Mouse (Mus musculus): ENCODE measurements around the gene Cactin. TPM values are rescaled to one million over a fixed set of nuclear protein-coding genes. Genes with fewer than 3 reads are reported as not detected.
A peak's percentile ranks its signal among the peaks of the same experiment; 100 is the strongest.

Gene Cactin
- polyA plus RNA-seq, 1 experiment from 2014 or later = 12.4 TPM

DNA sequence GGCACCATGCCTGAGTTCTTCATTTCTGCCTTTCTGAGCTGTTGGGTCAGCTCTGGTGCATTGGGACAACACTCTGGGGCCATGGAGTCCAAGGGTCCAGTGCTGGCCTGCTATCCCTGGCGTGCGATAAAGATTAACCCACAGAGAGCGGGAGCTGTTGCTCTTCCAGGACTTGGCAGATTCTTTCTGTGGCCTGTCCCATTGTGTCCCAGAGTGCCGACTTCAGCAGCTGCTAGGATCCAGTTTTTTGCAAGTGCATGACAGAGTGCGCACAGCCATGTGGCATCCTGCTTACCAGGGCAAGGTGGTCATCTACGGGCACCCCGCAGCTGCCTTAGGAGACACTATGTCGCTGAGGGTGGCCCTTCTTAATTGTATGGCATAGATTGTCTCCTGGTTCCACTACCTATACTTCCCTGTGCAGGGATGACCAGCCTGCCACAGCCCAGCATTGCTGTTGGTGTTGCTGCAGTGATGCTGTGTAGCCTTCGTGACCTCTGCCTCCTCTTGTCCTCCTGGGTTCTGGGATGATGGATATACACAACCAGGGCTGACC lies 20.5 kb upstream of the Cactin start:
- peak; percentile 75 for ATAC-seq
- no peaks in the 10 kb centered on the region; the same call in 1 of the 2 replicates for H3K36me3 ChIP-seq (replicated peaks; ENCODE audit: insufficient read depth, low read length)
- H3K9ac ChIP-seq (replicated peaks) = no peak overlapping the region
- H3K27me3 ChIP-seq (ENCODE audit: insufficient read depth, low read length) = no peaks in the 10 kb centered on the region
- peaks cover 89% of the 10 kb centered on the region for H3K4me1 ChIP-seq (ENCODE audit: insufficient read depth)
- DNase-seq = peak; percentile 55
- peak overlapping the region; percentile 95 for H3K27ac ChIP-seq (ENCODE audit: low read depth)
- no peak overlapping the region for H3K4me3 ChIP-seq (ENCODE audit: low read depth, low read length)
- peak overlapping the region; percentile 33; the same call in 1 of the 2 replicates for H3K4me2 ChIP-seq (ENCODE audit: low read depth, low read length)
- 58% methylated on average over 9 of the region's 9 CpGs for WGBS (ENCODE audit: insufficient replicate concordance)
- H3K9me3 ChIP-seq (ENCODE audit: low read length) = no peaks in the 10 kb centered on the region
- TF ChIP-seq CTCF (IDR thresholded peaks at IDR 0.05; ENCODE audit: low read depth) (no peak), EP300 (IDR thresholded peaks at IDR 0.05; ENCODE audit: low read depth) (no peak)

DNA sequence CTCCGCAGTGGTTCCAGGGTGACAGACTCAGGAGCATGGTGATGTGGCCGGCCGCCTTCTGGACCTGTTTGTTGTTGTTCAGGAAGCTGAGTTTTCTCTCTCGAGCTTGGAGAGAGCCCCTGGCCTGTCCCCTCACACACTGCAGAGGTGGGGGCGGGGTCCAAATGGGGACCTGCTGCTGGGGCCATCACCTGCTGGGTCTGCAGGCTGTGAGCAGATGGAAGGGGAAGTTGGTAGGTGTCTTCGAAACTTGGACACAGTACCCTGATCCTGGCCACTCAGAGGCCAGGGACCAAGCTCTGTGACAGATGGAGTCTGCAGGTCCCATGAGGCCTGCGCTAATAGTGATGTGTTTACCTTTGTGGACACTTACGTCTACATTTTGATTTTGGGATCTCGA lies 19.6 kb upstream of the Cactin start:
- WGBS (ENCODE audit: insufficient replicate concordance) = 60% methylated on average over 9 of the region's 9 CpGs
- no peak for TF ChIP-seq EP300 (IDR thresholded peaks at IDR 0.05; ENCODE audit: low read depth)
- TF ChIP-seq CTCF (IDR thresholded peaks at IDR 0.05; ENCODE audit: low read depth) = no peak
- no peak for ATAC-seq
- no peaks in the 10 kb centered on the region for H3K9me3 ChIP-seq (ENCODE audit: low read length)
- no peak overlapping the region for H3K4me3 ChIP-seq (ENCODE audit: low read depth, low read length)
- H3K4me2 ChIP-seq (ENCODE audit: low read depth, low read length) = no peak overlapping the region
- H3K4me1 ChIP-seq (ENCODE audit: insufficient read depth) = peaks cover 80% of the 10 kb centered on the region
- H3K27ac ChIP-seq (ENCODE audit: low read depth) = no peak overlapping the region
- H3K27me3 ChIP-seq (ENCODE audit: insufficient read depth, low read length) = no peaks in the 10 kb centered on the region
- DNase-seq = no peak
- no peak overlapping the region for H3K9ac ChIP-seq (replicated peaks)
- H3K36me3 ChIP-seq (replicated peaks; ENCODE audit: insufficient read depth, low read length) = peaks cover 3% of the 10 kb centered on the region

GRCm38 (mm10) chr10:81302288-81302687 lies 18.6 kb upstream of the Cactin start:
- Histone ChIP-seq H3K4me1 (ENCODE audit: insufficient read depth) (peaks cover 73% of the 10 kb centered on the region), H3K36me3 (replicated peaks; ENCODE audit: insufficient read depth, low read length) (peaks cover 13% of the 10 kb centered on the region), H3K4me3 (ENCODE audit: low read depth, low read length) (no peak overlapping the region), H3K27me3 (ENCODE audit: insufficient read depth, low read length) (no peaks in the 10 kb centered on the region), H3K4me2 (ENCODE audit: low read depth, low read length) (peak overlapping the region; percentile 18), H3K27ac (ENCODE audit: low read depth) (0 out of 2 replicates have a peak overlapping the region, but pooled peaks have one; percentile 24), H3K9me3 (ENCODE audit: low read length) (no peaks in the 10 kb centered on the region), H3K9ac (replicated peaks) (peak overlapping the region; percentile 16)
- TF ChIP-seq EP300 (IDR thresholded peaks at IDR 0.05; ENCODE audit: low read depth) (no peak), CTCF (IDR thresholded peaks at IDR 0.05; ENCODE audit: low read depth) (no peak)
- 74% methylated on average over 4 of the region's 4 CpGs for WGBS (ENCODE audit: insufficient replicate concordance)
- ATAC-seq (no peak), DNase-seq (no peak)

- no peak for DNase-seq
- Histone ChIP-seq H3K4me3 (ENCODE audit: low read depth, low read length) (0 out of 2 replicates have a peak overlapping the region, but pooled peaks have one; percentile 4), H3K4me1 (ENCODE audit: insufficient read depth) (peaks cover 68% of the 10 kb centered on the region), H3K4me2 (ENCODE audit: low read depth, low read length) (peak overlapping the region; percentile 18), H3K9me3 (ENCODE audit: low read length) (no peaks in the 10 kb centered on the region), H3K36me3 (replicated peaks; ENCODE audit: insufficient read depth, low read length) (peaks cover 18% of the 10 kb centered on the region), H3K27me3 (ENCODE audit: insufficient read depth, low read length) (no peaks in the 10 kb centered on the region), H3K9ac (replicated peaks) (peak overlapping the region; percentile 16), H3K27ac (ENCODE audit: low read depth) (peak overlapping the region; percentile 41)
- no peak for ATAC-seq
- TF ChIP-seq CTCF (IDR thresholded peaks at IDR 0.05; ENCODE audit: low read depth) (no peak), EP300 (IDR thresholded peaks at IDR 0.05; ENCODE audit: low read depth) (no peak)
- 21% methylated on average over 14 of the region's 14 CpGs for WGBS (ENCODE audit: insufficient replicate concordance)
Observed at GRCm38 (mm10) chr10:81302781-81303218, 18.1 kb upstream of the Cactin start.

DNA sequence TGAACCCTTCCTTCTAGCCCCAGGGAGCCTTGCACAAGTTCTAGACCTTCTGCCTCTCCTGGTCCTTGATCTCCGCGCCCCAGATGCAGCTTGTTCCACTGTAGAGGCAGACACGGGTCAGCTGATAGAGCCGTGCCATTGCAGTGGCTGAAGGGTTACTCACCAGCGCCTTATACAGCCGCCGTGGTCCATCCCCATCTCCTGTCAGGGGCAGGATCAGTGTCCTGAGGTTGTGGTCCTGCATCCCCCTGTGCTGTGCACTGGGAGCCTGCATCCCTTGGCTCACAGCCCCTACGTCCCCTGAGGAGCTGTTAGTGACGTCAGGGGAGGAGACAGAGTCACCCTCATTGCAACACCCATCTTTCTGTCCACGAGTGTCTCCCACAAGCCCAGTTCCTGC lies 17.6 kb upstream of the Cactin start:
- WGBS (ENCODE audit: insufficient replicate concordance) = 29% methylated on average over 10 of the region's 10 CpGs
- ATAC-seq = no peak
- H3K4me1 ChIP-seq (ENCODE audit: insufficient read depth) = peaks cover 64% of the 10 kb centered on the region

GRCm38 (mm10) chr10:81303761-81304160 lies 17.1 kb upstream of the Cactin start:
- Histone ChIP-seq H3K4me3 (ENCODE audit: low read depth, low read length) (no peak overlapping the region), H3K4me1 (ENCODE audit: insufficient read depth) (peaks cover 60% of the 10 kb centered on the region), H3K27me3 (ENCODE audit: insufficient read depth, low read length) (no peaks in the 10 kb centered on the region), H3K9me3 (ENCODE audit: low read length) (no peaks in the 10 kb centered on the region), H3K4me2 (ENCODE audit: low read depth, low read length) (no peak overlapping the region), H3K9ac (replicated peaks) (no peak overlapping the region), H3K27ac (ENCODE audit: low read depth) (no peak overlapping the region; the same call in 1 of the 2 replicates), H3K36me3 (replicated peaks; ENCODE audit: insufficient read depth, low read length) (peaks cover 25% of the 10 kb centered on the region)
- no peak for ATAC-seq
- TF ChIP-seq CTCF (IDR thresholded peaks at IDR 0.05; ENCODE audit: low read depth) (no peak), EP300 (IDR thresholded peaks at IDR 0.05; ENCODE audit: low read depth) (no peak)
- DNase-seq = no peak
- WGBS (ENCODE audit: insufficient replicate concordance) = 30% methylated on average over 7 of the region's 7 CpGs

More for the DNA sequence above, 17.6 kb upstream of the Cactin start:
- H3K27me3 ChIP-seq (ENCODE audit: insufficient read depth, low read length) = no peaks in the 10 kb centered on the region
- H3K4me2 ChIP-seq (ENCODE audit: low read depth, low read length) = peak overlapping the region; percentile 18
- peak overlapping the region; percentile 41 for H3K27ac ChIP-seq (ENCODE audit: low read depth)
- TF ChIP-seq EP300 (IDR thresholded peaks at IDR 0.05; ENCODE audit: low read depth) (no peak), CTCF (IDR thresholded peaks at IDR 0.05; ENCODE audit: low read depth) (no peak)
- 0 out of 2 replicates have a peak overlapping the region, but pooled peaks have one; percentile 4 for H3K4me3 ChIP-seq (ENCODE audit: low read depth, low read length)
- peak overlapping the region; percentile 16 for H3K9ac ChIP-seq (replicated peaks)
- DNase-seq = no peak
- peaks cover 22% of the 10 kb centered on the region for H3K36me3 ChIP-seq (replicated peaks; ENCODE audit: insufficient read depth, low read length)
- no peaks in the 10 kb centered on the region for H3K9me3 ChIP-seq (ENCODE audit: low read length)
